Mouse (Mus musculus) G1E (cell line): ENCODE results near the gene Tas2r137. TPM values are rescaled to one million over a fixed set of nuclear protein-coding genes. Genes with fewer than 3 reads are reported as not detected.

Source experiments
- ATAC-seq: 2 replicates; pipeline ENCODE4 v1.8.0; 2016; ENCODE audit warnings: mild to moderate bottlenecking; ENCODE audit not compliant: insufficient number of reproducible peaks, poor library complexity, low FRiP score, severe bottlenecking; ENCODE audit errors: extremely low read depth
- DNase-seq: peaks from one replicate; pipeline ENCODE4 v3.0.0; 2012; ENCODE audit warnings: low spot score
- H3K27me3 ChIP-seq: 2 replicates; pipeline ENCODE4 v1.6.1; 2012; ENCODE audit warnings: mild to moderate bottlenecking, low read length, inconsistent platforms; ENCODE audit not compliant: insufficient read depth
- H3K36me3 ChIP-seq: replicated peaks from 2 replicates; pipeline ENCODE3; 2012; ENCODE audit warnings: mild to moderate bottlenecking, inconsistent platforms
- H3K4me1 ChIP-seq: 2 replicates; pipeline ENCODE4 v1.6.1; 2012; ENCODE audit warnings: low read depth, low read length, inconsistent platforms, mixed read lengths; ENCODE audit not compliant: insufficient read depth
- H3K4me3 ChIP-seq: 2 replicates; pipeline ENCODE4 v1.5.1; 2012; ENCODE audit warnings: low read depth, mild to moderate bottlenecking, inconsistent platforms, low read length, moderate library complexity, mixed read lengths
- H3K9me3 ChIP-seq: replicated peaks from 2 replicates; pipeline ENCODE4 v1.6.1; 2012; ENCODE audit warnings: inconsistent platforms
- CTCF ChIP-seq: IDR thresholded peaks from 2 replicates; pipeline ENCODE4 v1.5.1; 2012; ENCODE audit warnings: low read depth, low read length, inconsistent platforms, mixed read lengths
- GATA1 ChIP-seq: IDR thresholded peaks from 2 replicates; pipeline ENCODE4 v1.6.1; 2012; ENCODE audit warnings: borderline replicate concordance, low read length, inconsistent platforms, mixed read lengths
- GATA2 ChIP-seq: IDR thresholded peaks from 2 replicates; pipeline ENCODE4 v1.6.1; 2012; ENCODE audit warnings: low read depth, low read length, inconsistent platforms, borderline replicate concordance
- POLR2AphosphoS5 ChIP-seq: IDR thresholded peaks from 2 replicates; pipeline ENCODE4 v1.6.1; 2012; ENCODE audit warnings: low read depth, low read length, inconsistent platforms; ENCODE audit not compliant: insufficient replicate concordance
- TAL1 ChIP-seq: conservative IDR thresholded peaks from 2 replicates; pipeline ENCODE4 v1.6.1; 2012; ENCODE audit warnings: low read depth, low read length, inconsistent platforms, mixed read lengths
- polyA plus RNA-seq: library from polyadenylated mRNA; stranded (reverse); fragments of >175 nt; gene quantifications from 2 replicates; pipeline ENCODE4 v1.2.3, GENCODE M21; 2012
- total RNA-seq, 2 experiments: library from RNA; stranded (forward) in 1 of 2; stranded (reverse) in 1 of 2; fragments of 200-1000 nt in 1 of 2; fragments of >200 nt in 1 of 2; fragmentation: Nextera tagmentation in 1 of 2; gene quantifications; 2 replicates each; pipeline ENCODE4 v1.2.3; 2014 to 2017

Tas2r137 gene
- total and polyA plus RNA-seq, 3 experiments, result not detected

DNA sequence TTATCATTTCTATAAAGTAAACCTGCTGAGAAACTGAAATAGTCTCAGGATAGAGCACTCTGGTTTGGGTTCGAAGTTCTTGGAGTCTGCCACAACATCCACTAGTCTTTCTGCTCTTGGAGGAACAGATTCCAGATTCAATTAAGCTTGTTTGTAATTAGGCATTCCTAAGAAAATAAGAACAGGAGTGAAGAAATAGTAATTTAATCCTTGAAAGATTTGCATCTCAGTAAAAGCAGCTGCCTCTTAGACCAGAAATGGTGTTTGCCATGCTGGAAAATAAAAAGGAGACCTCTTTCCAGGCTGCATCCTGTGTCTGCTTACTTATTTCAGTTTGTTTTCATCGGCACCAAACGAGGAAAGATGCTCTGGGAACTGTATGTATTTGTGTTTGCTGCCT lies 2.2 kb downstream of the Tas2r137 start, which contains the start of gene Tas2r108:
Gene Tas2r108 (plus strand): TSS at position 301 of the 400 bp plus-strand sequence.
- TF ChIP-seq CTCF (no peak), GATA2 (no peak), GATA1 (no peak), TAL1 (no peak), POLR2AphosphoS5 (no peak)
- no peak within 1 kb of the TSS for H3K4me3 ChIP-seq
- DNase-seq, result no peak
- no peaks in the 10 kb centered on the region; the same call in 1 of the 2 replicates for H3K27me3 ChIP-seq
- no peak for ATAC-seq
- no peaks in the 10 kb centered on the region for H3K36me3 ChIP-seq
- H3K4me1 ChIP-seq, result no peaks in the 10 kb centered on the region
- H3K9me3 ChIP-seq, result no peaks in the 10 kb centered on the region

DNA sequence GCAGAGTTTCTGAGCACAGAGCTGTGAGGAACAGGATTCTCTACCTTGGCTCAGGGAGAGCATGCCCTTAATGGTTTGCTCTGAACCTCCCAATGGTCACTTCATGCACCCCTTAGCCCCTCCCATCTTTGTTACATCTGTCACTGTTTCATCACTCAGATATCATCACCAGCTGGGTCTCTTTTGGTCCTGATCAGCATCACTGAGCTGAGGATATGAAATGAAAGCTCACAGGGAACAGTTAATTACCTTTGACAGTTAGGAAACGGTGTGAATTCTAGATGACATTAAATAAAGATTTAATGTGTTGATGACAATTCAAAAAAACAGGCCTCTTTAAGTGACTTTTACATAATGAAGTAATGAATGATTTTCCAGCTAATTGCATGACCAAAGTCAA lies 28.4 kb downstream of the Tas2r137 start, which contains the start of gene Prss37:
Gene Prss37 (minus strand): TSS at position 101 of the 400 bp plus-strand sequence.
- ATAC-seq (no peak), DNase-seq (no peak)
- Histone ChIP-seq H3K27me3 (no peaks in the 10 kb centered on the region), H3K36me3 (no peaks in the 10 kb centered on the region), H3K4me3 (no peak within 1 kb of the TSS), H3K4me1 (no peaks in the 10 kb centered on the region), H3K9me3 (no peaks in the 10 kb centered on the region)
- TF ChIP-seq GATA2 (no peak), POLR2AphosphoS5 (no peak), GATA1 (no peak), CTCF (no peak), TAL1 (no peak)

Other genes with a start within 250 kb of the Tas2r137 start
- 26.2 and 29.3 TPM in 2 replicates for gene Agk, start 166.1 kb upstream of the Tas2r137 start, total RNA-seq (2014; fragmentation: Nextera tagmentation)
- 23.2 and 26.8 TPM in 2 replicates for gene Agk, start 166.1 kb upstream of the Tas2r137 start, total RNA-seq (2017)
- 4.6 and 5.8 TPM in 2 replicates for gene Agk, start 166.1 kb upstream of the Tas2r137 start, polyA plus RNA-seq
- 0.19 and 3.4 TPM in 2 replicates for gene E330009J07Rik, start 55.1 kb upstream of the Tas2r137 start, total RNA-seq (2014; fragmentation: Nextera tagmentation)
- 1.6 and 2.0 TPM in 2 replicates for gene E330009J07Rik, start 55.1 kb upstream of the Tas2r137 start, total RNA-seq (2017)
- 0.28 and 0.37 TPM in 2 replicates for gene E330009J07Rik, start 55.1 kb upstream of the Tas2r137 start, polyA plus RNA-seq
- not detected in 2 replicates for gene Wee2, start 52.1 kb upstream of the Tas2r137 start, total RNA-seq (2014; fragmentation: Nextera tagmentation)
- 0.16 TPM in 1 of 2 replicates, not detected in the other for gene Wee2, start 52.1 kb upstream of the Tas2r137 start, total RNA-seq (2017)
- not detected in 2 replicates for gene Wee2, start 52.1 kb upstream of the Tas2r137 start, polyA plus RNA-seq
- 79.1 and 106 TPM in 2 replicates for gene Ssbp1, start 19.9 kb upstream of the Tas2r137 start, total RNA-seq (2014; fragmentation: Nextera tagmentation)
- 63.5 and 90.5 TPM in 2 replicates for gene Ssbp1, start 19.9 kb upstream of the Tas2r137 start, total RNA-seq (2017)
- 11.0 and 14.6 TPM in 2 replicates for gene Ssbp1, start 19.9 kb upstream of the Tas2r137 start, polyA plus RNA-seq
- gene Tas2r108, start 2.3 kb downstream of the Tas2r137 start, total RNA-seq (2014; fragmentation: Nextera tagmentation), result not detected in 2 replicates
- 0.22 TPM in 1 of 2 replicates, not detected in the other for gene Tas2r108, start 2.3 kb downstream of the Tas2r137 start, total RNA-seq (2017)
- not detected in 2 replicates for gene Tas2r108, start 2.3 kb downstream of the Tas2r137 start, polyA plus RNA-seq
- not detected in 2 replicates for gene Prss37, start 28.3 kb downstream of the Tas2r137 start, total RNA-seq (2014; fragmentation: Nextera tagmentation)
- gene Prss37, start 28.3 kb downstream of the Tas2r137 start, total RNA-seq (2017), result not detected in 2 replicates
- gene Prss37, start 28.3 kb downstream of the Tas2r137 start, polyA plus RNA-seq, result not detected in 2 replicates
- gene Olfr461, start 63.8 kb downstream of the Tas2r137 start, total RNA-seq (2014; fragmentation: Nextera tagmentation), result not detected in 2 replicates
- 0.16 and 0.29 TPM in 2 replicates for gene Olfr461, start 63.8 kb downstream of the Tas2r137 start, total RNA-seq (2017)
- gene Olfr461, start 63.8 kb downstream of the Tas2r137 start, polyA plus RNA-seq, result not detected in 2 replicates
- not detected in 2 replicates for gene Olfr460, start 78.3 kb downstream of the Tas2r137 start, total RNA-seq (2014; fragmentation: Nextera tagmentation)
- 0.05 and 0.29 TPM in 2 replicates for gene Olfr460, start 78.3 kb downstream of the Tas2r137 start, total RNA-seq (2017)
- not detected in 2 replicates for gene Olfr460, start 78.3 kb downstream of the Tas2r137 start, polyA plus RNA-seq
- not detected in 2 replicates for gene Clec5a, start 94.6 kb downstream of the Tas2r137 start, total RNA-seq (2014; fragmentation: Nextera tagmentation)
- 0.06 and 0.16 TPM in 2 replicates for gene Clec5a, start 94.6 kb downstream of the Tas2r137 start, total RNA-seq (2017)
- not detected in 2 replicates for gene Clec5a, start 94.6 kb downstream of the Tas2r137 start, polyA plus RNA-seq
- gene Tas2r138, start 122.1 kb downstream of the Tas2r137 start, total RNA-seq (2014; fragmentation: Nextera tagmentation), result not detected in 2 replicates
- 0.12 TPM in 1 of 2 replicates, not detected in the other for gene Tas2r138, start 122.1 kb downstream of the Tas2r137 start, total RNA-seq (2017)
- not detected in 2 replicates for gene Tas2r138, start 122.1 kb downstream of the Tas2r137 start, polyA plus RNA-seq
- not detected in 2 replicates for gene Mgam, start 137.6 kb downstream of the Tas2r137 start, total RNA-seq (2014; fragmentation: Nextera tagmentation)
- gene Mgam, start 137.6 kb downstream of the Tas2r137 start, total RNA-seq (2017), result 0.05 TPM in 1 of 2 replicates, not detected in the other
- gene Mgam, start 137.6 kb downstream of the Tas2r137 start, polyA plus RNA-seq, result not detected in 2 replicates